Mouse (Mus musculus) thymus, adult 2 months (tissue): ENCODE results near the gene Gmppb. TPM values are rescaled to one million over a fixed set of nuclear protein-coding genes. Genes with fewer than 3 reads are reported as not detected.
A peak's percentile ranks its signal among the peaks of the same experiment; 100 is the strongest.

Source experiments
- DNase-seq: peaks from one replicate; pipeline ENCODE4 v3.0.0; 2021
- H3K27ac ChIP-seq: fragments of 200-500 bp; 2 replicates; pipeline ENCODE4 v1.5.1; 2012; ENCODE audit warnings: low read length, control low read depth; ENCODE audit not compliant: control insufficient read depth, insufficient read depth
- H3K27me3 ChIP-seq: fragments of 200-500 bp; 2 replicates; pipeline ENCODE4 v1.6.1; 2012; ENCODE audit warnings: mild to moderate bottlenecking, low read length, moderate library complexity, mixed read lengths; ENCODE audit not compliant: control insufficient read depth, insufficient read depth
- H3K36me3 ChIP-seq: fragments of 200-500 bp; 2 replicates; pipeline ENCODE4 v1.6.1; 2012; ENCODE audit warnings: mild to moderate bottlenecking, low read length, moderate library complexity; ENCODE audit not compliant: control insufficient read depth, insufficient read depth
- H3K4me1 ChIP-seq: fragments of 200-500 bp; replicated peaks from 2 replicates; pipeline ENCODE4 v1.6.1; 2012; ENCODE audit warnings: low read length; ENCODE audit not compliant: control insufficient read depth, insufficient read depth
- H3K4me3 ChIP-seq: fragments of 200-500 bp; 2 replicates; pipeline ENCODE4 v1.5.1; 2012; ENCODE audit warnings: mild to moderate bottlenecking, low read length, control low read depth, moderate library complexity; ENCODE audit not compliant: control insufficient read depth, insufficient read depth
- CTCF ChIP-seq: fragments of 200-500 bp; IDR thresholded peaks from 2 replicates; pipeline ENCODE4 v1.5.1; 2012; ENCODE audit warnings: mild to moderate bottlenecking, control low read depth, low read length, moderate library complexity, borderline replicate concordance; ENCODE audit not compliant: control insufficient read depth, poor library complexity, insufficient read depth; ENCODE audit errors: extremely low read depth
- POLR2A ChIP-seq: fragments of 200-500 bp; IDR thresholded peaks from 2 replicates; pipeline ENCODE4 v1.6.1; 2012; ENCODE audit warnings: mild to moderate bottlenecking, low read length, control low read depth, moderate library complexity; ENCODE audit not compliant: control insufficient read depth, poor library complexity, insufficient read depth; ENCODE audit errors: extremely low read depth
- WGBS: fragments of 180-500 bp; shearing (Covaris S2); methylation state at CpG from one replicate; pipeline ENCODE4 v1.1.7; 2018; 5-methylcytosine and 5-hydroxymethylcytosine counted together
- polyA plus RNA-seq: library from polyadenylated mRNA; depleted of rRNA; stranded (reverse); fragments of >200 nt; gene quantifications from 2 replicates; pipeline ENCODE4 v1.2.3, GENCODE M21; 2012

Gmppb gene
- polyA plus RNA-seq, 1 experiment, result 20.9 TPM

DNA sequence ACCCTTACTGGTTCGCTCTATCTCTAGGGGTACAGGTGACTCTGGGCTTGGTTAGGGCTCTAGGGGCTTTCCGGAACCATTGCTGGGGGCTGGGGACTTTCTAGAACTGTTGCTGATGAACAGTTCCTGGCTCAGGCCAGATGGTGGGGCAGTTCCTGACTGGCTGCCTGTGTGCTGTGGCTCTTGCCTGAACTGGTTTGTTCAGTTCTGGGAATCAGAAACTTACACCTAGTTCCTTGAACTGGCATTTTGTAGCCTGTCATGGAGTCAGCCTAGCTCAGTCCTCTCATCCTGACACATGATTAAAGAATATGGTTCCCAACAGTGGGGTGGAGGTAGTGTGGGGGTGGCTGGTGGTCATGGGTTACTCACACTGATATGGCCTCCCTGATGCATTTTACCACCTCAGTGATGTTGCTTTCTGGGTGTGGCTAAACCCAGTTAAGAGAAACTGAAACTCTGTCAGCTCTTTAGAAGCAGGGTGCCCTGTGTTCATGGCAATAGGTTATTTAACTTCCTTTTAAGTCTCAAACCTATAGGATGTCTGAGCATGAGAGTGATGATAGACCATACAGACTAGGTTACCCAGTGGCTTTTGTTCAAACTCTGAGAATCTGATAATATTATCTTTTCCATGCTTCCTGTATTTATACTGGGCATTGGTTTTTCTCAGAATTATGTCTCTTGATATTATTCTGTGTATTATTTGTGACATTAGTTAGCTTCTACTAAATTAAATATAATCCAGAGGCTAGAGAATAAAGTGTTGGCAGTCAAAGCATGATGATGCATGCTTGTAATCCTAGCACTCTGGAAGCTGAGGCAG, 13.5 kb upstream of the Gmppb start:
- no peak for DNase-seq
- Histone ChIP-seq H3K4me3 (no peak overlapping the region), H3K27ac (peak overlapping the region; percentile 83), H3K36me3 (peaks cover 66% of the 10 kb centered on the region), H3K4me1 (no peaks in the 10 kb centered on the region), H3K27me3 (no peaks in the 10 kb centered on the region)
- TF ChIP-seq POLR2A (no peak), CTCF (no peak)
- WGBS, result 94% methylated on average over 2 of the region's 2 CpGs

DNA sequence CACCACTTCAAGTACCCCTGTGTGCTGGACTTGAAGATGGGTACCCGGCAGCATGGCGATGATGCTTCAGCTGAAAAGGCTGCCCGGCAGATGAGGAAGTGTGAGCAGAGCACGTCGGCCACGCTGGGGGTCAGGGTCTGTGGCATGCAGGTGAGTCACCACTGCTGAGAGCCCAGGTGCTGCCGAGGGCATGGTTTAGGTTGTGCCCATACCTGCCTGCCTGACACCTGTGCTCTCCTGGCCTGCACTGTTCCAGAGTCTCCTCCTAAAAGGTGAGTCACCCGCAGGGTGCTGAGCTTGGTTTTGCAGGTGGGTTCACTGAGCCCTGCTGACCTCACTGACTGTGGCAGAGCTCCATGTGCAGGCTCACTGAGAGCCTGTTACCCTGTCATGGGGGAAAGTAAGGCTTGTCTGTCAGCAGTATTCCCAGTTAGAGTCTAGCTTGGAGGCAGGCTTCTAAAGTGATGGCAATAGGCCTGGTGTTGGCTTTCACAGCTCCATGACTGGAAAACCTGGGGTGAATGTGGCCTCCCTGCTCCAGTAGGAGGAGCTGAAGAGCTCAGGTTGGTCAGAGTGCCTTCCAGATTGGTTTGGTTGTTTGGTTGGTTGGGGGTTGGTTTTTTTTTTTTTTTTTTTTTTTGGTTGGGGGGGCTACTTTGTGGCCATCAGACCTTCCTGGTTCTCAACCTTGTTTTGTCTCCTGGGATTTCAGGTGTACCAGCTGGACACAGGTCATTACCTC, 4.1 kb upstream of the Gmppb start:
- no peak overlapping the region for H3K27ac ChIP-seq
- 90% methylated on average over 8 of the region's 8 CpGs for WGBS
- H3K4me1 ChIP-seq, result peaks cover 14% of the 10 kb centered on the region
- no peak for TF ChIP-seq CTCF
- no peak for TF ChIP-seq POLR2A
- H3K4me3 ChIP-seq, result no peak overlapping the region
- no peak for DNase-seq
- H3K27me3 ChIP-seq, result no peaks in the 10 kb centered on the region
- peaks cover 42% of the 10 kb centered on the region for H3K36me3 ChIP-seq

DNA sequence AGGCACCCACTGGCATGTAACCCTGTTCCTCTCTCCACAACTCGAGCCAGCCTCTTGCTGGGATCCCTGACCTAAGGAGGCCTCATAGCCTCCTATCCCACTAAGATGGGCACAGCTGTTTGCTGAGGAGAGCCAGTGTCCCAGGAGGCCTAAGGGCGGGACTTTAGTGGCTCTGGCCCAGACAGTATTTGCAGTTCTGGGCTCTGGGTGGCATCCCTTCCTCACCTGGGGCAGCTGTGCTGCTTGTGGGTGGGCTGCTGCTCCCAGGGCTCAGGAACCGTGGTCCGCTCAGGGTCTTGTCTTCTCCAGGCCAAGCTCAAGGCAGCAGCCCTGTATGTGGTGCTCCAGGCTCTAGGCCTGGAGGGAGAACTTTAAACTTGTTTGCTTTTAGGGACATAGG, 2.5 kb upstream of the Gmppb start:
- TF ChIP-seq CTCF (no peak), POLR2A (no peak)
- no peak for DNase-seq
- H3K27me3 ChIP-seq, result no peaks in the 10 kb centered on the region
- H3K36me3 ChIP-seq, result peaks cover 34% of the 10 kb centered on the region
- peaks cover 14% of the 10 kb centered on the region for H3K4me1 ChIP-seq
- no peak overlapping the region for H3K4me3 ChIP-seq
- no peak overlapping the region for H3K27ac ChIP-seq
- WGBS, result 91% methylated on average over 4 of the region's 4 CpGs

DNA sequence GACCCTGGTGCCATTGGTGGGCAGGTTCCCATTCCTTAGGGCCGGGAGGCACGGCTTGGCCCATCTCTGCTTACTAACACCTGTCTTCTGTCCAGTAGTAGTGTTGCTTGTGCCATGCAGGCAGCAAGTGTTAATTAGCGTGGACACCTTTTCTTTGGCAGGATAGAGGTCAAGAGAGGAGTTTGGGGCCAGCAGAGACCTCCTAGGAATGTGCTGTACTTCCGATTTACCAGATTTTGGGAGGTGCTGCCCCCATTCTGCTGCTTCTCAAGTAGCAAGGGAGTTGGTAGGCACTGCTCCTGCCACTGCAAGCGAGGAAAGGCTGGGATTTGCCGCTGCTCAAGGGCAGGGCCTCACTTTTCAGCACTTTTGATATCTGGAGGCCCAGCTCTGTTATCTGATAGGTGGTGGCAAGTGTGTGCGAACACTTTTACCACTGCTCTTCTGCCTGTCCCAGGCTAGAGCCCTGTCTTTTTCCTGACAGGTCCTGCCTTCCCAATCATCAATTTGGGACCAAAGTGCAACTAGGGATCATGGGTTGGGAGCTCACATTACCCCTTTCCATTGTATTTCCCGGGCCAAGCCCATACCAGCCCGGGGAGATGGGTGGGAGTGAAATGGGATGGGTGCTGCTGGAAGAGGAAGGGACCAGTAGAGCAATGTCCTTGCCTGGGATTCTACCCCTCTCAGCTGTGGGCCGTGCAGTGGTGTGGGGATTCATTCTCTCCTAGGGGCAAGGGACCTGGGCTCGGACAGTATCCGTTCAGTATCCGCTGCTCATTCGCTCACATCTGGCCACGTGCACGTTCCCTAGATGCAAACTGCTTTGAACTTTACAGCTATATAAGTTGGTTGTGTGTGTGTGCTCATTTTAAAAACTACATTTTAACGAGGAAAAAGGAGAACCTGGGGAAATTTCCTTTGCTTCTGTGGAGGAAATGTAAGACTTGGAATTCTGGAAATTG, 1.2 kb upstream of the Gmppb start:
- no peak for DNase-seq
- Histone ChIP-seq H3K4me3 (no peak overlapping the region), H3K4me1 (peaks cover 14% of the 10 kb centered on the region), H3K27ac (no peak overlapping the region), H3K36me3 (peaks cover 23% of the 10 kb centered on the region), H3K27me3 (no peaks in the 10 kb centered on the region)
- 75% methylated on average over 17 of the region's 17 CpGs for WGBS
- no peak for TF ChIP-seq POLR2A
- no peak for TF ChIP-seq CTCF

DNA sequence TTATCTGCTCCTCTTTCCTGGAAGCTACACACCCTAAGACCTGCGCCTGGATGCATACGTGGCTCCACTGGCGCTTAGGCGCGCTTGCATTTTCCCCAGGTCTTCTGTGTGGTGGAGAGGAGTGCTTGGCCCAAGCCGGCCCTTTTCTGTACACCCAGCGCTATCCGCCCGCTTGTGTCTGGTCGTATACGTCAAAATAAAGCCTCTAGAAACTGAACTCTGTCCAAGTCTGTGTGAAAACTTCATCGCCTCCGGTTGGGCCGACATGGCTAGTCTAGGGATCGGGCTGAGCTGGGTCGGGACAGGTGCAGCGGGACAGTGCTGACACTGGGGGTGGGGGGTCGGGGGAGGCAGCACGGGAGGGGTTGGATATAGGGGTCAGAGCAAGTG, 481 bp upstream of the Gmppb start:
- Histone ChIP-seq H3K27me3 (no peaks in the 10 kb centered on the region), H3K4me1 (peaks cover 18% of the 10 kb centered on the region), H3K36me3 (peaks cover 21% of the 10 kb centered on the region), H3K4me3 (peak overlapping the region; percentile 29), H3K27ac (no peak overlapping the region)
- DNase-seq, result no peak
- TF ChIP-seq CTCF (no peak), POLR2A (no peak)
- WGBS, result 3% methylated on average over 19 of the region's 19 CpGs
